Comparison of ENCODE assay signal across 8 mouse cellular contexts in genomic region chr1:89070103-89070700, GRCm38 (mm10). TPM values are rescaled to one million over a fixed set of nuclear protein-coding genes. Genes with fewer than 3 reads are reported as not detected.
A peak's percentile ranks its signal among the peaks of the same experiment; 100 is the strongest.
DNase-seq lines count a peak whose midpoint lies in the region; ATAC-seq lines count a peak whose summit lies in the region.

TSS of gene Sh3bp4 (plus strand) at chr1:89070415.

- H3K27ac ChIP-seq in hindbrain, embryonic 14.5 days = peak within 1 kb of the TSS; percentile 82

- peak; percentile 99 for DNase-seq in ZHBTc4 (ENCODE audit: low read depth, low spot score)
- DNase-seq in cerebellum, postnatal 4 days (ENCODE audit: low spot score in 2 of 2) = peak; percentile 95 to 97
- peak; percentile 93 for DNase-seq in frontal cortex, postnatal 36 days (ENCODE audit: low spot score in 2 of 2)
- DNase-seq in hindbrain, embryonic 14.5 days (ENCODE audit: low spot score) = peak; percentile 95
- DNase-seq in layer of hippocampus, postnatal 25 days (ENCODE audit: extremely low spot score in 1 of 2, low spot score in 1 of 2) = peak; percentile 87 to 89
- DNase-seq in lung, postnatal 14 days = peak; percentile 100
- DNase-seq in ovary, postnatal 36 days (ENCODE audit: low spot score) = peak; percentile 100
- peak; percentile 99 for DNase-seq in thymus, postnatal 14 days

- no peaks in the 10 kb centered on the region for H3K9me3 ChIP-seq in hindbrain, embryonic 14.5 days (ENCODE audit: control insufficient read depth, low read length)

- peak within 1 kb of the TSS; percentile 58 for H3K4me2 ChIP-seq in hindbrain, embryonic 14.5 days (replicated peaks)

- peak within 1 kb of the TSS; percentile 87 for H3K4me3 ChIP-seq in hindbrain, embryonic 14.5 days (replicated peaks; ENCODE audit: low read length)

- under 1% methylated on average over 47 of the region's 63 CpGs for WGBS in hindbrain, embryonic 14.5 days

- ATAC-seq in hindbrain, embryonic 14.5 days (ENCODE audit: low FRiP score) = peak; percentile 93

- no peaks in the 10 kb centered on the region for H3K27me3 ChIP-seq in hindbrain, embryonic 14.5 days (ENCODE audit: control insufficient read depth, insufficient read depth, low read length)

- H3K4me1 ChIP-seq in hindbrain, embryonic 14.5 days (replicated peaks; ENCODE audit: control insufficient read depth, insufficient read depth, low read length) = peaks cover 35% of the 10 kb centered on the region

- peak within 1 kb of the TSS; percentile 85 for H3K9ac ChIP-seq in hindbrain, embryonic 14.5 days

- no peaks in the 10 kb centered on the region for H3K36me3 ChIP-seq in hindbrain, embryonic 14.5 days (replicated peaks; ENCODE audit: control insufficient read depth, insufficient read depth)

RNA-seq across cellular contexts. Expression of gene Sh3bp4, which starts in this region (rescaled TPM):
- 15.5 and 15.7 TPM in 2 replicates for polyA plus RNA-seq in hindbrain, embryonic 14.5 days (2014; fragmentation: Nextera tagmentation; extraction: Ambion mirVana)
- total RNA-seq in layer of hippocampus, postnatal 25 days (2021) = 10 to 100 TPM; 28.3 to 29.3 TPM

Comparison
In these comparisons a context has a peak if more than half of its experiments do, and no peak if none do; other contexts are left out.
1. Peak in every context shown above with its lines: DNase-seq, ATAC-seq, H3K4me3 ChIP-seq and H3K27ac ChIP-seq.